Mouse (Mus musculus): ENCODE measurements at regions not wholly inside any gene's neighbourhood (a gene's known extent, or its start where the extent isn't known, plus 50 kb on each side); places are given as distances from the start of the nearest gene placed in this dataset.

DNA sequence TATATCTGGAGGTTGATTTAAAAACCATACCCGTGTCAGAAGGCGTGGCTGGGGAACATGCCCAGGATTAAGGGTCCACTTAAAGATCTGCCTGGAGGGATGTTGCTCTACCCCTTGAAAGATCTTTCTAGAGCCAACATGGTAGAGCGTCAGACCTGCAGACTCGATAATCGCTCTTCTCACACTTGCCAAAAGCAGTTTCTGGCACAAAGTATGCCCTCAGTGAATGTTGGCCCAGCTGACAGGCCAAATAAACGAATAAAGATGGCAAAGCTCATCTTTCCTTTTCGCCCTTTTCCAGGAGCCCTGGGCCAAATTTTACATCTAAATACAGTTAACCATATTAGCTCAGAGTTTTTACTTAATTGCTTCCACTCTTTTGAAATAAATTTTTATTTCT, 118.4 kb upstream of the Gsc start:
- no peaks in the 10 kb centered on the region for H3K36me3 ChIP-seq (ENCODE audit: control insufficient read depth, insufficient read depth, low read length)
- 86% methylated on average over 7 of the region's 7 CpGs for WGBS
- no peaks in the 10 kb centered on the region for H3K27me3 ChIP-seq (replicated peaks; ENCODE audit: control insufficient read depth, insufficient read depth, low read length)
- ATAC-seq (replicated peaks; ENCODE audit: low FRiP score, low TSS enrichment, low read depth) (no peak), DNase-seq (ENCODE audit: low spot score) (no peak)
- H3K4me1 ChIP-seq (replicated peaks; ENCODE audit: control insufficient read depth, insufficient read depth, low read length), result no peaks in the 10 kb centered on the region
- no peak overlapping the region for H3K9ac ChIP-seq (ENCODE audit: low read length)
- no peaks in the 10 kb centered on the region for H3K9me3 ChIP-seq (ENCODE audit: control insufficient read depth, low read length)
- H3K4me2 ChIP-seq (ENCODE audit: low read length), result no peak overlapping the region
- no peak overlapping the region for H3K4me3 ChIP-seq (ENCODE audit: low read depth, low read length)
- no peak overlapping the region for H3K27ac ChIP-seq (ENCODE audit: low read depth)

DNA sequence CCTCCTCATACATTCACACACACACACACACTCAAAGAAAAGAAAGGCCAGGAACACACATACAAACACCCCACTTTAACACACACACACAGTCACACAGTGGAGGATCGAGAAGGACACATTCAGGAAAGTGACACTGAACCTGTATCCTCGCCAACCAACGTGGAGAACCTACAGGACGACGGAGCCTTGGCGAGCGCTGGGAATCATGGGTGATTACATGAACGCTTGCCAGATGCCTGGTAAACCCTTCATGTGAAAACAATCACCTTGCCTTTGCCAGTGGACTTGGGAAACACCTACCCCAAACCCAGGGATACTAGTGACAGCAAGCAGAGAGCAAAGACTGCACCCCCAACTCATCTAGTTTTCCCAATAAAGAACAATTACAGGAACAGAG, 117.2 kb upstream of the Gsc start:
- DNase-seq (ENCODE audit: low spot score), result no peak
- H3K9ac ChIP-seq (ENCODE audit: low read length), result no peak overlapping the region
- no peaks in the 10 kb centered on the region for H3K4me1 ChIP-seq (replicated peaks; ENCODE audit: control insufficient read depth, insufficient read depth, low read length)
- H3K27me3 ChIP-seq (replicated peaks; ENCODE audit: control insufficient read depth, insufficient read depth, low read length), result no peaks in the 10 kb centered on the region
- WGBS, result 77% methylated on average over 8 of the region's 8 CpGs
- no peaks in the 10 kb centered on the region for H3K36me3 ChIP-seq (ENCODE audit: control insufficient read depth, insufficient read depth, low read length)
- H3K4me3 ChIP-seq (ENCODE audit: low read depth, low read length), result no peak overlapping the region
- no peak overlapping the region for H3K4me2 ChIP-seq (ENCODE audit: low read length)
- no peak overlapping the region for H3K27ac ChIP-seq (ENCODE audit: low read depth)
- H3K9me3 ChIP-seq (ENCODE audit: control insufficient read depth, low read length), result no peaks in the 10 kb centered on the region
- no peak for ATAC-seq (replicated peaks; ENCODE audit: low FRiP score, low TSS enrichment, low read depth)

DNA sequence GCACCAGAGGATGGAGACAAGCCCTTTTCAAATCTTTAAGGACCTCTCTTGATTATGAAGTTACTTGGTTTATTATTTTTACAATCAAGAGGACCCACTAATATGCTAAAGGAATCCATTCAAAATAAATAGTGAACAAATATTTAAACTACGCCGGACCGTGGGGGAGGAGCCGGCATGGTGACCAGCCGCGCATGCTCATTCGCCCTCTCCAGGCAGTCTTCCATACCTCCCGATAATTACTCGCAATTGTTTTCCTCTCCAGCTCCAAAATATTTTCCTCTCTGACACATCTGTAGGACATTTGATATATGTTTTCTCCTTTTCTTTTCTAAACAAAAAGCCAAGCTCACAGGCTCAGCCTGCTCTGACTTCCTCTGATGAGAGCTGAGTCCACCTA, 111.3 kb upstream of the Gsc start:
- Histone ChIP-seq H3K36me3 (ENCODE audit: control insufficient read depth, insufficient read depth, low read length) (no peaks in the 10 kb centered on the region), H3K9me3 (ENCODE audit: control insufficient read depth, low read length) (no peaks in the 10 kb centered on the region), H3K9ac (ENCODE audit: low read length) (no peak overlapping the region), H3K27me3 (replicated peaks; ENCODE audit: control insufficient read depth, insufficient read depth, low read length) (no peaks in the 10 kb centered on the region), H3K27ac (ENCODE audit: low read depth) (no peak overlapping the region), H3K4me1 (replicated peaks; ENCODE audit: control insufficient read depth, insufficient read depth, low read length) (no peaks in the 10 kb centered on the region), H3K4me3 (ENCODE audit: low read depth, low read length) (no peak overlapping the region), H3K4me2 (ENCODE audit: low read length) (peak overlapping the region; percentile 27)
- DNase-seq (ENCODE audit: low spot score), result no peak
- WGBS, result 57% methylated on average over 9 of the region's 9 CpGs
- ATAC-seq (replicated peaks; ENCODE audit: low FRiP score, low TSS enrichment, low read depth), result no peak

DNA sequence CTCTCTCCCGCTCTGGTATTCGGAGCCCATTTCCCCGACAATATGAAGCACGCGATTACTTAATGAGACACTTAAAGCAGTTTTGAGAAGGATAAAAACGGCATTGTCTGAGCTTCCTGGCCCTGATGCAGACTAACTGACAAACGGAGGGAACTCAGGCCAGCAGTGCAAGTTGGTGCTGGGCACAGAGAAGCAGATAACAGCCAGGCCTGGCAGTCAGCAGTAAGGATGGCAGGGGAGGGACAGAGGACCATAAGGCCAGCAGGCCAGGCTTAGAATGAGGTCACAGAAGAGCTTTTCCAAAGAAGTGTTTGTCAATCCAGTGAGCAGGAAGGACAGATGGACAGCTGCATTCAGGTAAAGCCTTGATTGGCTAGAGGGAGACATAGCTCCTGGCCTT, 107.7 kb upstream of the Gsc start:
- H3K36me3 ChIP-seq (ENCODE audit: control insufficient read depth, insufficient read depth, low read length), result no peaks in the 10 kb centered on the region
- DNase-seq (ENCODE audit: low spot score) (no peak), ATAC-seq (replicated peaks; ENCODE audit: low FRiP score, low TSS enrichment, low read depth) (no peak)
- no peaks in the 10 kb centered on the region for H3K9me3 ChIP-seq (ENCODE audit: control insufficient read depth, low read length)
- no peak overlapping the region for H3K4me3 ChIP-seq (ENCODE audit: low read depth, low read length)
- no peak overlapping the region for H3K9ac ChIP-seq (ENCODE audit: low read length)
- H3K4me1 ChIP-seq (replicated peaks; ENCODE audit: control insufficient read depth, insufficient read depth, low read length), result no peaks in the 10 kb centered on the region
- H3K4me2 ChIP-seq (ENCODE audit: low read length), result no peak overlapping the region
- H3K27ac ChIP-seq (ENCODE audit: low read depth), result no peak overlapping the region
- H3K27me3 ChIP-seq (replicated peaks; ENCODE audit: control insufficient read depth, insufficient read depth, low read length), result no peaks in the 10 kb centered on the region
- WGBS, result 53% methylated on average over 7 of the region's 7 CpGs

DNA sequence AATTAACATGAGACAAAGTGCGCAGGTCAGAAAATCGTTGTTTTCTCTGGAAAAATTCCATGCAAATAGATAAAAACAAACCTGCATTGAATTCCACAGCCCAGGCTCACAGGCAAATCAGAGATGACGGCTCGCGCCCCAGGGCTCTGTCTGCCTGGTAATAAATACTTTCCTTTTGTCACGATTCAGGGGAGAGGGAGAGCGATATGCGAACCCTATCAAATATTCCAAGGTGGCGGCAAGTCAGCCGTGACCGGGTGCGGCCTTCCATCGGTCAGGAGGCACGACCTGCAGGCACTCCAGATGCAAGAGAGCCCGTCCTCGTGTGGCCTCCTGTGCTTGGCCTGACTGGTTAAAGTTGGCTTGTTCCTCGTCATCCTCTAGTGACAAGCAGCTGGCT, 94.5 kb upstream of the Gsc start:
- ATAC-seq (replicated peaks; ENCODE audit: low FRiP score, low TSS enrichment, low read depth) (no peak), DNase-seq (ENCODE audit: low spot score) (no peak)
- Histone ChIP-seq H3K4me1 (replicated peaks; ENCODE audit: control insufficient read depth, insufficient read depth, low read length) (no peaks in the 10 kb centered on the region), H3K9me3 (ENCODE audit: control insufficient read depth, low read length) (no peaks in the 10 kb centered on the region), H3K4me3 (ENCODE audit: low read depth, low read length) (no peak overlapping the region), H3K36me3 (ENCODE audit: control insufficient read depth, insufficient read depth, low read length) (no peaks in the 10 kb centered on the region), H3K27ac (ENCODE audit: low read depth) (no peak overlapping the region), H3K27me3 (replicated peaks; ENCODE audit: control insufficient read depth, insufficient read depth, low read length) (no peaks in the 10 kb centered on the region), H3K9ac (ENCODE audit: low read length) (no peak overlapping the region), H3K4me2 (ENCODE audit: low read length) (no peak overlapping the region)
- 86% methylated on average over 17 of the region's 17 CpGs for WGBS

DNA sequence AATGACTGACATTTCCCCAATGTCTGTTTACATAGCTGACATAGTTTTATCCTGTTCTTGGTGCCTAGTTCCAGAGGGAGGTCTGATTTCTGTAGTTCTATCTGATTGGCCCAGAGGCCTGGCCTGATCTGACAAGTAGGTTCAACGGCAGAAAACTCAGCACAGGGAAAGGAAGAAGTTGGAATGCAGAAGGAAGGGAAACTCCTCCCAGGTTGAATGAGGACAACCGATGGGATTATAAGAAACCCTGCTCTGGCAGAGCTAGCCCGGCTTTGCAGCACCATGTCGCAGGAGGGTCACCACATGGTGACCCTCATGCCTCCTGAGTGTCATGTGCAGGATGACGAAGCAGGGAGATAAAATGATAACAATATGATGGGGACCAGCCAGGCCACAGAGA, 89.8 kb upstream of the Gsc start:
- no peak overlapping the region for H3K9ac ChIP-seq (ENCODE audit: low read length)
- WGBS, result 39% methylated on average over 5 of the region's 5 CpGs
- H3K27me3 ChIP-seq (replicated peaks; ENCODE audit: control insufficient read depth, insufficient read depth, low read length), result no peaks in the 10 kb centered on the region
- H3K36me3 ChIP-seq (ENCODE audit: control insufficient read depth, insufficient read depth, low read length), result no peaks in the 10 kb centered on the region
- H3K9me3 ChIP-seq (ENCODE audit: control insufficient read depth, low read length), result no peaks in the 10 kb centered on the region
- H3K27ac ChIP-seq (ENCODE audit: low read depth), result no peak overlapping the region
- no peak overlapping the region for H3K4me3 ChIP-seq (ENCODE audit: low read depth, low read length)
- H3K4me2 ChIP-seq (ENCODE audit: low read length), result no peak overlapping the region
- ATAC-seq (replicated peaks; ENCODE audit: low FRiP score, low TSS enrichment, low read depth) (no peak), DNase-seq (ENCODE audit: low spot score) (no peak)
- no peaks in the 10 kb centered on the region; the same call in 1 of the 2 replicates for H3K4me1 ChIP-seq (replicated peaks; ENCODE audit: control insufficient read depth, insufficient read depth, low read length)

DNA sequence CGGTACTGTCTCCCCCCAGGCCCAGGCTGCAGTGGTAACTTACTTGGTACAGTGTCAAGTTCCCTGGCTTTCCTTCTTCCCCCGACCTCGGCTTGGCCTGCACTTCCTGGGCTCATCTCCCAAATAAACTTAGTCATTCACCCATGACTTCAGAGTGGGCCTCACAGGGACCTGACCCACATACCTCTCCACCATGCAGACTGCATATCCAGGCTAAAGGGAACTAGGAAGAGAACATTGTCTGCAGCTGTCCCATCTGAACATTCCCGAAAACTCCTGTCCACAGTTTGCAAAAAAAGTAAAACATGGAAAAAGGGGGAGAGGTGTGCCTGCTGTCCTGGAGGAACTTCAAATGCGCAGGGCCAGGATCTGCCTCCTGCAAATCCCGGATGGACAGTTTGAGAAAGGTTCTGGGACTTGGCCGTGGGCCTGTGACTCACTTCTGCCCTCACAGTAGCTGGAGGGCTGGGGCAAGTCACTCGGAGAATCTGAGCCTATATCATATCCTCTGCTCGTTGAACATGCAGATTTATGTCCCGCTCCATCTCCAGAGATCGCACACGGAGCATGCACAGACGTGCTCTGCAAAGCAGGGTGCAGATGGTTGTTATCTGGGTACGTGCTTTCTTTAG, 87.9 kb upstream of the Gsc start:
- 29% methylated on average over 14 of the region's 14 CpGs for WGBS
- ATAC-seq (replicated peaks; ENCODE audit: low FRiP score, low TSS enrichment, low read depth) (no peak), DNase-seq (ENCODE audit: low spot score) (no peak)
- Histone ChIP-seq H3K4me3 (ENCODE audit: low read depth, low read length) (no peak overlapping the region), H3K27ac (ENCODE audit: low read depth) (no peak overlapping the region), H3K9me3 (ENCODE audit: control insufficient read depth, low read length) (no peaks in the 10 kb centered on the region), H3K4me2 (ENCODE audit: low read length) (no peak overlapping the region), H3K36me3 (ENCODE audit: control insufficient read depth, insufficient read depth, low read length) (no peaks in the 10 kb centered on the region), H3K27me3 (replicated peaks; ENCODE audit: control insufficient read depth, insufficient read depth, low read length) (no peaks in the 10 kb centered on the region), H3K4me1 (replicated peaks; ENCODE audit: control insufficient read depth, insufficient read depth, low read length) (no peaks in the 10 kb centered on the region; the same call in 1 of the 2 replicates), H3K9ac (ENCODE audit: low read length) (no peak overlapping the region)

DNA sequence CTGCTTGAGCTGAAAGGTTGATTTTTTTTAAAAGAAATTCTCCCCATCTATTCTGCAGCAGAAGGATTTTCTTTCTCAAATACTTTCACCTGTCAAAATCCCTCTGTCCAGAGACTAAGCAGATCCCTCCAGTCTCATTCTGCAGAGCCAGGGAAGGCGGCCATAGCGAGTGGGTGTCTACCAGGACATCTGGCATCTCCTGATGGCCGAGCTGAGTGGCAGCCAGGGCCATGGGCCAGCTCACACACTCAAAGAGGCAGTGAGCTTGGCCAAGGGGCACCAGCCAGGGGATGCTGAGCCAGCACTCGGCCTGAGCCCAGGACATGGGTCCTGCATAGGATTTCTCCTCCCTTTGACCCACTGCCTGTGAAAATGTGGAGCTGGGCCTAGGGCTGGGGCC, 84.6 kb upstream of the Gsc start:
- Histone ChIP-seq H3K27ac (ENCODE audit: low read depth) (0 out of 2 replicates have a peak overlapping the region, but pooled peaks have one; percentile 22), H3K9ac (ENCODE audit: low read length) (no peak overlapping the region), H3K4me2 (ENCODE audit: low read length) (no peak overlapping the region), H3K36me3 (ENCODE audit: control insufficient read depth, insufficient read depth, low read length) (no peaks in the 10 kb centered on the region), H3K27me3 (replicated peaks; ENCODE audit: control insufficient read depth, insufficient read depth, low read length) (no peaks in the 10 kb centered on the region), H3K4me1 (replicated peaks; ENCODE audit: control insufficient read depth, insufficient read depth, low read length) (no peaks in the 10 kb centered on the region; the same call in 1 of the 2 replicates), H3K4me3 (ENCODE audit: low read depth, low read length) (no peak overlapping the region), H3K9me3 (ENCODE audit: control insufficient read depth, low read length) (no peaks in the 10 kb centered on the region)
- DNase-seq (ENCODE audit: low spot score) (peak; percentile 58), ATAC-seq (replicated peaks; ENCODE audit: low FRiP score, low TSS enrichment, low read depth) (peak; percentile 75; the same call in 1 of the 2 replicates)
- 42% methylated on average over 4 of the region's 4 CpGs for WGBS

DNA sequence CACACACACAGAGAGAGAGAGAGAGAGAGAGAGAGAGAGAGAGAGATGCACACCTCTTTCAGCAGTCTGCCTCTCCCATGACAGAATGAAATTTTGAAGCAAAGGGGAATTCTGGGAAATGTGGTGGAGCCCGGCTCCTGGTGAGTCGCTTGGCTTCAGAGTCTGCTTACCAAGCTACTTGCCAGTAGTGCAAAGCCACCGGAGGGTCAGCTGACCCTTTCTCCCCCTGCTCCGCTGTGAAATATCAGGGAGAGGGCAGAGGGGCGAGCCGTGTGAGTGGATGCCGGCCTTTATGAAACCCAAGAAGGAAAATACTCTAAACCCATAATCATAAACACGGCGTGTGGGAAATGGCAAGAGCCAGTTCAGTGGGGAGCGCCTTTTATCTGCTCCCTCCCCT, 84.2 kb upstream of the Gsc start:
- H3K4me3 ChIP-seq (ENCODE audit: low read depth, low read length), result no peak overlapping the region
- no peak overlapping the region for H3K9ac ChIP-seq (ENCODE audit: low read length)
- H3K9me3 ChIP-seq (ENCODE audit: control insufficient read depth, low read length), result no peaks in the 10 kb centered on the region
- H3K27me3 ChIP-seq (replicated peaks; ENCODE audit: control insufficient read depth, insufficient read depth, low read length), result no peaks in the 10 kb centered on the region
- H3K27ac ChIP-seq (ENCODE audit: low read depth), result no peak overlapping the region
- H3K4me2 ChIP-seq (ENCODE audit: low read length), result no peak overlapping the region
- ATAC-seq (replicated peaks; ENCODE audit: low FRiP score, low TSS enrichment, low read depth) (0 out of 2 replicates have a peak, but pooled peaks have one; percentile 3), DNase-seq (ENCODE audit: low spot score) (no peak)
- no peaks in the 10 kb centered on the region for H3K36me3 ChIP-seq (ENCODE audit: control insufficient read depth, insufficient read depth, low read length)
- no peaks in the 10 kb centered on the region; the same call in 1 of the 2 replicates for H3K4me1 ChIP-seq (replicated peaks; ENCODE audit: control insufficient read depth, insufficient read depth, low read length)
- WGBS, result 44% methylated on average over 10 of the region's 10 CpGs

Data from intestine, embryonic 14.5 days (tissue).